ENCODE assay signal across 18 mouse cellular contexts in genomic region chr13:41670386-41671130, GRCm38 (mm10).
DNase-seq lines count a peak whose midpoint lies in the region; TF ChIP-seq lines count a peak whose summit lies in the region.
"Had no signal": no experiment of that assay in that cellular context is flagged by ENCODE, and none has a peak within 500 bp of the region (broad histone marks: within the 10 kb centered on the region; RNA-seq: fewer than 3 reads in every experiment).

No protein-coding gene starts in this region.

- H3ac ChIP-seq in myocyte (ENCODE audit: control insufficient read depth, insufficient read length): no peak overlapping the region

- peaks cover 17% of the 10 kb centered on the region for H3K4me1 ChIP-seq in embryonic facial prominence, embryonic 10.5 days
- H3K4me1 ChIP-seq: embryonic facial prominence, embryonic 12.5 days; forebrain, embryonic 12.5 days; midbrain, embryonic 13.5 days; neural tube, embryonic 13.5 days had no signal

- H3K4me3 ChIP-seq in layer of hippocampus, adult 2 months: no peak overlapping the region
- no peak overlapping the region for H3K4me3 ChIP-seq in embryonic facial prominence, embryonic 10.5 days
- no peak overlapping the region for H3K4me3 ChIP-seq in myocyte
- H3K4me3 ChIP-seq: embryonic facial prominence, embryonic 12.5 days; forebrain, embryonic 12.5 days; midbrain, embryonic 13.5 days; neural tube, embryonic 13.5 days had no signal

- no peaks in the 10 kb centered on the region for H3K36me3 ChIP-seq in embryonic facial prominence, embryonic 10.5 days (replicated peaks)
- H3K36me3 ChIP-seq in myocyte (ENCODE audit: control insufficient read depth, insufficient read depth): no peaks in the 10 kb centered on the region
- H3K36me3 ChIP-seq: embryonic facial prominence, embryonic 12.5 days; forebrain, embryonic 12.5 days; G1E; midbrain, embryonic 13.5 days; neural tube, embryonic 13.5 days had no signal

- H3K79me2 ChIP-seq in myocyte (ENCODE audit: control insufficient read depth, insufficient read depth): no peaks in the 10 kb centered on the region

- peak overlapping the region; percentile 37 for H3K4me2 ChIP-seq in myocyte (ENCODE audit: low read depth)
- H3K4me2 ChIP-seq: embryonic facial prominence, embryonic 12.5 days; forebrain, embryonic 12.5 days; hindbrain, embryonic 14.5 days; liver, embryonic 11.5 days; midbrain, embryonic 13.5 days; neural tube, embryonic 13.5 days had no signal

- TF ChIP-seq POLR2A in myocyte (IDR thresholded peaks at IDR 0.05; ENCODE audit: insufficient read length, low read depth): no peak

- H3K27me3 ChIP-seq in embryonic facial prominence, embryonic 10.5 days (replicated peaks; ENCODE audit: low read depth, poor library complexity, severe bottlenecking): no peaks in the 10 kb centered on the region
- no peaks in the 10 kb centered on the region for H3K27me3 ChIP-seq in myocyte (ENCODE audit: control insufficient read depth, insufficient read depth, insufficient read length)
- H3K27me3 ChIP-seq: embryonic facial prominence, embryonic 12.5 days; forebrain, embryonic 12.5 days; midbrain, embryonic 13.5 days; neural tube, embryonic 13.5 days had no signal

- no peak for TF ChIP-seq CTCF in layer of hippocampus, adult 2 months (conservative IDR thresholded peaks at IDR 0.05)

- H3K27ac ChIP-seq in layer of hippocampus, adult 2 months: peak overlapping the region; percentile 51; the same call in 1 of the 2 replicates
- peak overlapping the region; percentile 48; the same call in 1 of the 2 replicates for H3K27ac ChIP-seq in embryonic facial prominence, embryonic 10.5 days (replicated peaks)
- H3K27ac ChIP-seq: embryonic facial prominence, embryonic 12.5 days; forebrain, embryonic 12.5 days; hindbrain, embryonic 14.5 days; midbrain, embryonic 13.5 days; neural tube, embryonic 13.5 days had no signal

- peak; percentile 85 for DNase-seq in heart, adult 11 months
- DNase-seq in heart, adult 9 months (ENCODE audit: low spot score in 2 of 2): no peak
- no peak for DNase-seq in layer of hippocampus, adult 2 months (ENCODE audit: low spot score in 2 of 2)
- DNase-seq in layer of hippocampus, adult 8-10 months (ENCODE audit: low spot score in 2 of 2): no peak
- DNase-seq in embryonic facial prominence, embryonic 10.5 days (ENCODE audit: low spot score): no peak
- no peak for DNase-seq in gastrocnemius, postnatal 25 days
- DNase-seq in cerebellum, adult 9-11 months: no peak
- DNase-seq: cerebellum, postnatal 10 days; retina, postnatal 1 day; spleen, adult 18-20 months had no signal

- 57% methylated on average over 7 of the region's 7 CpGs for WGBS in embryonic facial prominence, embryonic 10.5 days

- no peaks in the 10 kb centered on the region for H3K9me3 ChIP-seq in embryonic facial prominence, embryonic 10.5 days
- H3K9me3 ChIP-seq: embryonic facial prominence, embryonic 12.5 days; forebrain, embryonic 12.5 days; G1E; midbrain, embryonic 13.5 days; neural tube, embryonic 13.5 days had no signal

TF ChIP-seq in myocyte, 11 proteins besides CTCF, POLR2A, EP300 and RAD21:
- TF ChIP-seq USF1 (IDR thresholded peaks at IDR 0.05; ENCODE audit: low read depth) (no peak), MYOG (IDR thresholded peaks at IDR 0.05; ENCODE audit: control insufficient read depth in 1 of 3, insufficient read depth in 1 of 3, insufficient read length in 2 of 3, low read depth in 2 of 3) (no peak), SRF (IDR thresholded peaks at IDR 0.05; ENCODE audit: control insufficient read depth, insufficient read length, low read depth) (peak; percentile 75)
